Mouse (Mus musculus): ENCODE measurements around the gene Celf2. TPM values are rescaled to one million over a fixed set of nuclear protein-coding genes. Genes with fewer than 3 reads are reported as not detected.

The Celf2 gene
- polyA plus RNA-seq, 1 experiment from 2014 or later: 13.6 TPM

DNA sequence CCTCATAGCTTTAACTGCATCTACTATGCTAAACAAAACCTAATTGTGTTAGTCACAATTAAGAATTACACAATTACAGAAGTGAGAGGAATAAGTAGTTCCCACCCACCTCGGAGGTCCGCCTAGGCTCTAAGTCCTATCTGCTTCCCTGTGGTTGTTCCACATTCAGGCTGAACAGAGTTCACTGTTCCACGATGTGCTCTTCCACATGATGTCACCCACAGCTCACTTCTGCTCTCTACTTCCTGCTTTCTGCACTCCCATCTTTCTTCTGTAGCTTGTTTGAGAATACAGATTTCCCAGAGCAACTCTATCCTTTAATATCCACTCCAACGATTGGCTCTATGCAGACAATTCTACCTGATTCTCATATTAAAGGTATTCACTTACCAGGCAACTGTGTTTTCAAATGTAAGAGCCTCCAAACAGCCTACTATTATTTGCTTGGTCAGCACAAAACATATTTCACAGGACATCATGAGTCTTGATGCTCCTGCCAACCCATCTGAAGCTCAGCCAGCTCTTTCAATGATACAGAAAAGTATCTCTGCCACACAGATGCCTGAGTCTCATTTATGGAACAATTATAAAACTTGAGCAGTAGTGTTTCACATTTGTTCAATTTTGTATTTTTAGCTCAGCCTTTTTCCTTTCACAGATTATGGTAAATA is 769.2 kb downstream of the Celf2 start:
- Histone ChIP-seq H3K9me3 (replicated peaks) (no peaks in the 10 kb centered on the region), H3K36me3 (no peaks in the 10 kb centered on the region), H3K4me3 (no peak overlapping the region), H3K9ac (no peak overlapping the region), H3K4me2 (no peak overlapping the region), H3K4me1 (no peaks in the 10 kb centered on the region), H3K27me3 (replicated peaks) (no peaks in the 10 kb centered on the region), H3K27ac (no peak overlapping the region)
- WGBS (ENCODE audit: insufficient replicate concordance): 39% methylated on average over 4 of the region's 4 CpGs
- no peak for ATAC-seq

DNA sequence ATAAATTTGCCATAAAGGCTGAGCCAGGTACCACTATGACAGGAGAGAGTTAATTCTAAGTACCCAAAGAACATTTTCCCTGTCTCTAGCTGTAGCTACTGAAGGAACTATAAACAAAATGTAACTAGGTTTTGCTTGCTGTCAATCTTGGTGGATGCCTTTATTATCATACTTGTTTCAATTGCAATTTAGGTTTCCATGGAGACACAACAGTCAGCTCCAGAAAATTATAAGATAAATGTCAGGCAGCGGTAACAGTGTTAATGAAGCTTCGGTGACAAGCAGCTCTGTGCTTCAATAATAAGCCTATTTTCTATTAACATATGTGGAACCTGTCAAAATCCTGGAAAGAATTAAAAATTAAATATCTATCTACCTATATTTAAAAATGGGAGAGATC is 777.3 kb downstream of the Celf2 start:
- Histone ChIP-seq H3K36me3 (no peaks in the 10 kb centered on the region), H3K9ac (no peak overlapping the region), H3K27me3 (replicated peaks) (no peaks in the 10 kb centered on the region), H3K4me3 (no peak overlapping the region), H3K4me1 (peaks cover 3% of the 10 kb centered on the region; the same call in 1 of the 2 replicates), H3K9me3 (replicated peaks) (no peaks in the 10 kb centered on the region), H3K4me2 (no peak overlapping the region), H3K27ac (no peak overlapping the region)
- ATAC-seq: no peak
- 85% methylated on average over 2 of the region's 2 CpGs for WGBS (ENCODE audit: insufficient replicate concordance)

DNA sequence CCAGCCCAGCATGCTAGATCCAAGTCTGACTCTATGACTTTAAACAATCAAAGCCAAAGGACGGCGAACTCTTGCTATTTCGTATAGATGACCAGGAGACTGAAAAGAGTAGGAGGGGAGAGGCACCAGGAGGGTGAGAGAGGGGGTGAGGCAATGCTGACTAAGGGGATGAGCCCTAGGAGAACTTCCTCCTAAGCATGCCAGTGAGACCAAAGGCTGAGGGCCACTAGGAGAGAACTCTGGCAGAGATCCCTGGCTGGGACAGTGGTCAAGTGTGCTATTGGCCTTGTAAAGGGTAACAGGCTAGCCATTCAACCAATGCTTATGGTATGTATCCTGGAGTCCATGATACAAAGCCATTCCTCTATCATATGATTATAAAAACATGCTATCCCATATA is 778.5 kb downstream of the Celf2 start:
- Histone ChIP-seq H3K4me1 (peaks cover 3% of the 10 kb centered on the region; the same call in 1 of the 2 replicates), H3K36me3 (no peaks in the 10 kb centered on the region), H3K9ac (no peak overlapping the region), H3K9me3 (replicated peaks) (no peaks in the 10 kb centered on the region), H3K27ac (no peak overlapping the region), H3K4me2 (no peak overlapping the region), H3K27me3 (replicated peaks) (no peaks in the 10 kb centered on the region), H3K4me3 (no peak overlapping the region)
- ATAC-seq: no peak
- 65% methylated on average over 3 of the region's 3 CpGs for WGBS (ENCODE audit: insufficient replicate concordance)

DNA sequence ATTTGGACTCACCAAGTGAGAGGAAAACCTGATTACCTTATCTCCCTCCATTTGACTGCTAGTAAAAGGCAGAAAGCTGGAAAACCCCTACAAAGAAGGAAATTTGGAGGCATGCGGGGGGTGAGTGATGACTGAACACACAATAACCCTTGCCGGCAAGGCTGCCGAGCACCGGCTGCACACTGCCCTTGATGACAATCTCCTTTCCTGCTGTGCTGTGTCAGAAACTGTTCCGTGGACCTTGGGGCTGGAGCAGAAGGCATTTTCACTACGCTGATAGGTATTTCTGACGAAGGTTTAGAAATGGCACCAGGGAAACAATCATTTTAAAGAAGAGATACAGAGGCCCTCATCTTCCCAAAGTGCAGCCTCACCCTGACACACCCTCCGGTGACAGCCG is 779.4 kb downstream of the Celf2 start:
- WGBS (ENCODE audit: insufficient replicate concordance): 34% methylated on average over 9 of the region's 9 CpGs

GRCm38 (mm10) chr2:6728840-6729252 is 780.5 kb downstream of the Celf2 start:
- 80% methylated on average over 2 of the region's 2 CpGs for WGBS (ENCODE audit: insufficient replicate concordance)
- no peak overlapping the region for H3K9ac ChIP-seq
- ATAC-seq: no peak
- no peaks in the 10 kb centered on the region for H3K9me3 ChIP-seq (replicated peaks)
- H3K27ac ChIP-seq: no peak overlapping the region
- peaks cover 3% of the 10 kb centered on the region; the same call in 1 of the 2 replicates for H3K4me1 ChIP-seq
- no peaks in the 10 kb centered on the region for H3K36me3 ChIP-seq
- H3K4me2 ChIP-seq: no peak overlapping the region
- H3K4me3 ChIP-seq: no peak overlapping the region
- H3K27me3 ChIP-seq (replicated peaks): no peaks in the 10 kb centered on the region

More for the DNA sequence above, 779.4 kb downstream of the Celf2 start:
- no peak overlapping the region for H3K9ac ChIP-seq
- H3K4me1 ChIP-seq: peaks cover 3% of the 10 kb centered on the region; the same call in 1 of the 2 replicates
- H3K9me3 ChIP-seq (replicated peaks): no peaks in the 10 kb centered on the region
- no peaks in the 10 kb centered on the region for H3K36me3 ChIP-seq
- H3K4me2 ChIP-seq: no peak overlapping the region
- no peaks in the 10 kb centered on the region for H3K27me3 ChIP-seq (replicated peaks)
- ATAC-seq: no peak
- H3K27ac ChIP-seq: no peak overlapping the region
- no peak overlapping the region for H3K4me3 ChIP-seq

DNA sequence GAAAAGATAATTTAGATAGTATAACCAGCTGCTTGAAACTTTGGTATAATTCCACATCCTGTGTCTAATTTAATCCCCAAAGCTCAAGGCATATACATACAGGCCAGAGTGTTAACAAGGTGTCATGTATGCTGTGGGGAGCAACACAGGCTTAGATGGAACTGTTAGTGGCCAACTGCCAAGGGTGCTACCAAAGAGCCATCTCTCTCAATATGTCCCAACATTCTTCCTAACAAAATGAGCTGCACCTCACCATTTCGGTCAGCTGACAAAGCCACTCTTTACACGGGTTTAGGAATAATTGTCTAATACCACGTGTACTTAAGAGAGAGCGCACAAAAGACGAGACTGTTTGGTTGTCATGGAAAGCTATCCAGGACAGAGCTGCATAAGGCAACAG is 782.0 kb downstream of the Celf2 start:
- H3K36me3 ChIP-seq: no peaks in the 10 kb centered on the region
- no peak overlapping the region for H3K27ac ChIP-seq
- no peaks in the 10 kb centered on the region for H3K27me3 ChIP-seq (replicated peaks)
- H3K4me2 ChIP-seq: no peak overlapping the region
- H3K4me3 ChIP-seq: no peak overlapping the region
- no peak overlapping the region for H3K9ac ChIP-seq
- no peaks in the 10 kb centered on the region for H3K9me3 ChIP-seq (replicated peaks)
- H3K4me1 ChIP-seq: peaks cover 3% of the 10 kb centered on the region; the same call in 1 of the 2 replicates
- no peak for ATAC-seq
- 77% methylated on average over 5 of the region's 5 CpGs for whole genome bisulfite sequencing (ENCODE audit: insufficient replicate concordance)

DNA sequence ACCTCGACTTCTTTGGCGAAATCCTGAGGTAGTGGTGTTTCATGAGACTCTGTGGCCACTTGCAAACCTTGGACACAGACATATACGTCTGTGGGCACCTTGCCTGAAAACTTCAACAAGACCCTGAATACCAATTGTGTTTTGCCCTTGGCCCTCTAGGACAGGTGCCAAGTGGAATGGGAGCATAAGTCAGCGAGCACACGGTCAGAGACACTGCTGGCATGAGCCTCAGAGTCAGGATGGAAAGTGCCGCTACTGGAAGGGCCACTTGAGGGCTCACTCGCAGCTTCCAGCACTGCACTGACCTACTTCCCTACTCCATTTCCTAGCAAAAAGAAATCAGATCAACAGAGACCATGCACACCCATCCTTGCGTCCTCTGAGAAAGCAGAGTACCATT is 783.3 kb downstream of the Celf2 start:
- 49% methylated on average over 8 of the region's 8 CpGs for WGBS (ENCODE audit: insufficient replicate concordance)
- Histone ChIP-seq H3K27ac (no peak overlapping the region), H3K4me2 (no peak overlapping the region), H3K4me1 (peaks cover 11% of the 10 kb centered on the region), H3K9ac (no peak overlapping the region), H3K9me3 (replicated peaks) (no peaks in the 10 kb centered on the region), H3K27me3 (replicated peaks) (no peaks in the 10 kb centered on the region), H3K36me3 (no peaks in the 10 kb centered on the region), H3K4me3 (no peak overlapping the region)
- ATAC-seq: no peak

- Histone ChIP-seq H3K9ac (no peak overlapping the region), H3K4me1 (peaks cover 9% of the 10 kb centered on the region), H3K27ac (no peak overlapping the region), H3K4me2 (no peak overlapping the region), H3K27me3 (replicated peaks) (no peaks in the 10 kb centered on the region), H3K36me3 (no peaks in the 10 kb centered on the region), H3K9me3 (replicated peaks) (no peaks in the 10 kb centered on the region), H3K4me3 (no peak overlapping the region)
- WGBS (ENCODE audit: insufficient replicate concordance): 19% methylated on average over 2 of the region's 2 CpGs
- no peak for ATAC-seq
Observed at GRCm38 (mm10) chr2:6723602-6724001, 785.8 kb downstream of the Celf2 start.

- peak overlapping the region; percentile 30; the same call in 1 of the 2 replicates for H3K27ac ChIP-seq
- H3K27me3 ChIP-seq (replicated peaks): no peaks in the 10 kb centered on the region
- 12% methylated on average over 17 of the region's 17 CpGs for WGBS (ENCODE audit: insufficient replicate concordance)
- no peaks in the 10 kb centered on the region for H3K36me3 ChIP-seq
- H3K4me1 ChIP-seq: peaks cover 9% of the 10 kb centered on the region
- H3K4me3 ChIP-seq: peak overlapping the region; percentile 55
- H3K9ac ChIP-seq: peak overlapping the region; percentile 55
- H3K9me3 ChIP-seq (replicated peaks): no peaks in the 10 kb centered on the region
- H3K4me2 ChIP-seq: peak overlapping the region; percentile 72
- ATAC-seq: 0 out of 2 replicates have a peak, but pooled peaks have one; percentile 2
Observed at GRCm38 (mm10) chr2:6721460-6722401, 787.6 kb downstream of the Celf2 start.

GRCm38 (mm10) chr2:6720753-6721459 is 788.5 kb downstream of the Celf2 start:
- 6% methylated on average over 11 of the region's 11 CpGs for WGBS (ENCODE audit: insufficient replicate concordance)
- Histone ChIP-seq H3K4me2 (peak overlapping the region; percentile 72), H3K4me1 (peaks cover 9% of the 10 kb centered on the region), H3K9me3 (replicated peaks) (no peaks in the 10 kb centered on the region), H3K36me3 (no peaks in the 10 kb centered on the region), H3K9ac (peak overlapping the region; percentile 55), H3K27me3 (replicated peaks) (no peaks in the 10 kb centered on the region), H3K4me3 (peak overlapping the region; percentile 55), H3K27ac (peak overlapping the region; percentile 30; the same call in 1 of the 2 replicates)
- peak; percentile 46; the same call in 1 of the 2 replicates for ATAC-seq

DNA sequence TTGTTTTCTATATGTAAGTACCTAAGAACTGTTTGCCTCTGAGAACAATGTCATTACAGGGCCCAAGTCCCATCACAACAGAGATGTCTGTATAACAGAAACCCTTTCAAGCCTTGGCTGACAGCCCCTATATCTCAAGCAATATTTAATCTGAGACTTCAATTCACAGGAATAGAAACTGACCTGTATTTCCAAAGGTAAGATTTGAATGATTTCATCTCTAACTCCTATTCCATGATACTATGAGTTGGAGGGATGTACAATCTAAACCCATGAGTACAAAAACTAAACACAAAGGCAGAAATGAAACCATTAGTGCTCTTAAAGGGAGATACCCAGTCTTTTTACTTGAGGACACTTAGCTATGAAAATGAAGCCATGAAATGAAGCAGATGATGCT is 790.5 kb downstream of the Celf2 start:
- Histone ChIP-seq H3K9ac (no peak overlapping the region), H3K4me3 (no peak overlapping the region), H3K36me3 (no peaks in the 10 kb centered on the region), H3K27ac (no peak overlapping the region), H3K27me3 (replicated peaks) (no peaks in the 10 kb centered on the region), H3K9me3 (replicated peaks) (no peaks in the 10 kb centered on the region), H3K4me2 (peak overlapping the region; percentile 28; the same call in 1 of the 2 replicates), H3K4me1 (peaks cover 9% of the 10 kb centered on the region)
- ATAC-seq: no peak
